Mouse (Mus musculus): ENCODE measurements around the gene Asb1. TPM values are rescaled to one million over a fixed set of nuclear protein-coding genes. Genes with fewer than 3 reads are reported as not detected.

Gene Asb1
- total RNA-seq, 2 experiments from 2014 or later, result 39.9 to 43.5 TPM

- DNase-seq (ENCODE audit: low spot score in 2 of 2), result no peak
These were observed 65.3 kb downstream of the Asb1 start for GRCm38 (mm10) chr1:91605632-91606031.

- no peak for DNase-seq (ENCODE audit: low spot score in 2 of 2)
These were observed 66.4 kb downstream of the Asb1 start for GRCm38 (mm10) chr1:91606701-91607100.

GRCm38 (mm10) chr1:91607141-91607540, 66.8 kb downstream of the Asb1 start:
- DNase-seq (ENCODE audit: low spot score in 2 of 2), result no peak

Other genes starting within 250 kb of the Asb1 start
- 10 to 100 TPM; 18.0 to 22.3 TPM for gene Scly, start 242.2 kb upstream of the Asb1 start, total RNA-seq (2021)
- under 1 TPM in 1 of 2 experiments, not detected in 1; 0.07 TPM for gene Espnl, start 218.5 kb upstream of the Asb1 start, total RNA-seq (2021)
- under 1 TPM in 1 of 2 experiments, not detected in 1; 0.10 TPM for gene Klhl30, start 189.5 kb upstream of the Asb1 start, total RNA-seq (2021)
- not detected for gene Erfe, start 174.1 kb upstream of the Asb1 start, total RNA-seq (2021)
- 10 to 100 TPM; 62.3 to 63.0 TPM for gene Ilkap, start 141.7 kb upstream of the Asb1 start, total RNA-seq (2021)
- 10 to 100 TPM; 13.1 to 16.4 TPM for gene Hes6, start 126.5 kb upstream of the Asb1 start, total RNA-seq (2021)
- gene Per2, start 81.2 kb upstream of the Asb1 start, total RNA-seq (2021), result 10 to 100 TPM; 32.2 to 35.2 TPM
- 10 to 100 TPM; 14.3 to 14.6 TPM for gene Traf3ip1, start 45.9 kb upstream of the Asb1 start, total RNA-seq (2021)

Data from layer of hippocampus, adult 18-20 months (tissue).